Comparison of ENCODE assay signal across 14 mouse cellular contexts in genomic region chr13:99501393-99501792, GRCm38 (mm10). TPM values are rescaled to one million over a fixed set of nuclear protein-coding genes. Genes with fewer than 3 reads are reported as not detected.
DNase-seq lines count a peak whose midpoint lies in the region; ATAC-seq and TF ChIP-seq lines count a peak whose summit lies in the region.
"Had no signal": no experiment of that assay in that cellular context is flagged by ENCODE, and none has a peak within 500 bp of the region (broad histone marks: within the 10 kb centered on the region; RNA-seq: fewer than 3 reads in every experiment).

No protein-coding gene starts in this region.

- intact Hi-C loops in gastrocnemius, adult 2 months (cut with DNase I) = no loop called here

- H3K4me3 ChIP-seq in forebrain, embryonic 10.5 days = peak overlapping the region; percentile 7; the same call in 1 of the 2 replicates
- H3K4me3 ChIP-seq in hindbrain, embryonic 14.5 days (replicated peaks; ENCODE audit: low read length) = no peak overlapping the region
- H3K4me3 ChIP-seq in midbrain, postnatal 0 days (ENCODE audit: low read depth, low read length) = no peak overlapping the region
- H3K4me3 ChIP-seq in heart, embryonic 10.5 days = no peak overlapping the region
- H3K4me3 ChIP-seq in gastrocnemius, adult 2 months = no peak overlapping the region
- H3K4me3 ChIP-seq: heart, adult 2 months had no signal

- peak; percentile 30 to 65 for DNase-seq in lung, adult 18-20 months
- no peak for DNase-seq in lung, postnatal 25 days (ENCODE audit: low spot score)
- DNase-seq in forebrain, embryonic 10.5 days (ENCODE audit: extremely low spot score, low spot score) = peak; percentile 63
- DNase-seq in hindbrain, embryonic 14.5 days (ENCODE audit: low spot score) = no peak
- DNase-seq in midbrain, postnatal 0 days (ENCODE audit: low spot score) = no peak
- DNase-seq in heart, embryonic 10.5 days (ENCODE audit: low spot score) = no peak
- no peak for DNase-seq in gastrocnemius, adult 2 months
- no peak for DNase-seq in gastrocnemius, postnatal 10 days
- DNase-seq: adrenal gland, adult 2 months; heart, adult 2 months; kidney, postnatal 14 days; left cerebral cortex, postnatal 4 days; liver, postnatal 0 days had no signal

- H3K4me2 ChIP-seq in hindbrain, embryonic 14.5 days (replicated peaks) = peak overlapping the region; percentile 35
- H3K4me2 ChIP-seq in midbrain, postnatal 0 days (ENCODE audit: low read depth, low read length, poor library complexity, severe bottlenecking) = peak overlapping the region; percentile 6; the same call in 1 of the 2 replicates

- ATAC-seq in hindbrain, embryonic 14.5 days (ENCODE audit: low FRiP score) = no peak
- ATAC-seq in midbrain, postnatal 0 days (ENCODE audit: low FRiP score) = no peak
- ATAC-seq: liver, postnatal 0 days had no signal

- peak overlapping the region; percentile 32 for H3K9ac ChIP-seq in hindbrain, embryonic 14.5 days
- peak overlapping the region; percentile 24; the same call in 1 of the 2 replicates for H3K9ac ChIP-seq in midbrain, postnatal 0 days (replicated peaks; ENCODE audit: low read length, poor library complexity, severe bottlenecking)
- H3K9ac ChIP-seq: liver, postnatal 0 days had no signal

- no peak for TF ChIP-seq CTCF in midbrain, postnatal 0 days (IDR thresholded peaks at IDR 0.05)
- TF ChIP-seq CTCF in gastrocnemius, adult 2 months (IDR thresholded peaks at IDR 0.05) = no peak

- H3K9me3 ChIP-seq in forebrain, embryonic 10.5 days = no peaks in the 10 kb centered on the region
- no peaks in the 10 kb centered on the region for H3K9me3 ChIP-seq in hindbrain, embryonic 14.5 days (ENCODE audit: control insufficient read depth, low read length)
- H3K9me3 ChIP-seq in midbrain, postnatal 0 days (ENCODE audit: low read length) = no peaks in the 10 kb centered on the region
- H3K9me3 ChIP-seq in heart, embryonic 10.5 days = no peaks in the 10 kb centered on the region

- no peaks in the 10 kb centered on the region for H3K27me3 ChIP-seq in forebrain, embryonic 10.5 days (ENCODE audit: poor library complexity, severe bottlenecking)
- no peaks in the 10 kb centered on the region for H3K27me3 ChIP-seq in hindbrain, embryonic 14.5 days (ENCODE audit: control insufficient read depth, insufficient read depth, low read length)
- no peaks in the 10 kb centered on the region for H3K27me3 ChIP-seq in midbrain, postnatal 0 days (ENCODE audit: insufficient read depth, low read length)
- H3K27me3 ChIP-seq in heart, embryonic 10.5 days (ENCODE audit: insufficient read depth, poor library complexity, severe bottlenecking) = no peaks in the 10 kb centered on the region

- H3K27ac ChIP-seq in forebrain, embryonic 10.5 days = peak overlapping the region; percentile 85
- H3K27ac ChIP-seq in hindbrain, embryonic 14.5 days = peak overlapping the region; percentile 62
- 0 out of 2 replicates have a peak overlapping the region, but pooled peaks have one; percentile 57 for H3K27ac ChIP-seq in midbrain, postnatal 0 days (ENCODE audit: low read depth, low read length)
- no peak overlapping the region for H3K27ac ChIP-seq in heart, embryonic 10.5 days
- H3K27ac ChIP-seq in gastrocnemius, adult 2 months = no peak overlapping the region
- H3K27ac ChIP-seq: heart, adult 2 months had no signal

- H3K36me3 ChIP-seq in forebrain, embryonic 10.5 days (replicated peaks) = peaks cover 87% of the 10 kb centered on the region
- H3K36me3 ChIP-seq in hindbrain, embryonic 14.5 days (replicated peaks; ENCODE audit: control insufficient read depth, insufficient read depth) = peaks cover 77% of the 10 kb centered on the region
- peaks cover 15% of the 10 kb centered on the region for H3K36me3 ChIP-seq in midbrain, postnatal 0 days (ENCODE audit: insufficient read depth, low read length)
- peaks cover 21% of the 10 kb centered on the region for H3K36me3 ChIP-seq in heart, embryonic 10.5 days

- WGBS in forebrain, embryonic 10.5 days = 36% methylated on average over 7 of the region's 7 CpGs
- WGBS in hindbrain, embryonic 14.5 days = 13% methylated on average over 7 of the region's 7 CpGs
- WGBS in midbrain, postnatal 0 days = 26% methylated on average over 7 of the region's 7 CpGs
- 73% methylated on average over 7 of the region's 7 CpGs for WGBS in heart, embryonic 10.5 days

- peaks cover 54% of the 10 kb centered on the region for H3K4me1 ChIP-seq in forebrain, embryonic 10.5 days
- H3K4me1 ChIP-seq in hindbrain, embryonic 14.5 days (replicated peaks; ENCODE audit: control insufficient read depth, insufficient read depth, low read length) = peaks cover 64% of the 10 kb centered on the region
- H3K4me1 ChIP-seq in midbrain, postnatal 0 days (ENCODE audit: insufficient read depth, low read length) = peaks cover 8% of the 10 kb centered on the region
- H3K4me1 ChIP-seq in heart, embryonic 10.5 days = peaks cover 23% of the 10 kb centered on the region

RNA-seq across cellular contexts. Expression of gene Map1b, which starts 14.9 kb away (rescaled TPM):
- 403 and 460 TPM in 2 replicates for polyA plus RNA-seq in forebrain, embryonic 10.5 days (2016; fragmentation: Nextera tagmentation; extraction: Ambion mirVana)
- polyA plus RNA-seq in hindbrain, embryonic 14.5 days (2014; fragmentation: Nextera tagmentation; extraction: Ambion mirVana) = 2,185 and 2,283 TPM in 2 replicates
- 913 and 940 TPM in 2 replicates for total RNA-seq in midbrain, postnatal 0 days (2014; rRNA removed)
- polyA plus RNA-seq in midbrain, postnatal 0 days (2015; fragmentation: Nextera tagmentation; extraction: Ambion mirVana) = 1,865 and 2,125 TPM in 2 replicates
- polyA plus RNA-seq in heart, embryonic 10.5 days (2016; fragmentation: Nextera tagmentation; extraction: Ambion mirVana) = 164 and 186 TPM in 2 replicates
- total RNA-seq in gastrocnemius, adult 2 months (2021) = 10 to 100 TPM in 1 of 2 experiments, 1 to 10 TPM in 1; 7.7 to 13.8 TPM
- 10 to 100 TPM; 30.9 to 37.7 TPM for total RNA-seq in gastrocnemius, postnatal 10 days (2021)
- total RNA-seq: MEL had no signal

Comparison
In these comparisons a context has a peak if more than half of its experiments do, and no peak if none do; other contexts are left out.
1. DNase-seq: peak in lung, adult 18-20 months (2 of 2) and forebrain, embryonic 10.5 days (single experiment); none in lung, postnatal 25 days (single experiment), hindbrain, embryonic 14.5 days (single experiment), midbrain, postnatal 0 days (single experiment), heart, embryonic 10.5 days (single experiment), gastrocnemius, adult 2 months (single experiment) and gastrocnemius, postnatal 10 days (single experiment).
2. H3K27ac ChIP-seq: peak in forebrain, embryonic 10.5 days (single experiment), hindbrain, embryonic 14.5 days (single experiment) and midbrain, postnatal 0 days (single experiment); none in heart, embryonic 10.5 days (single experiment) and gastrocnemius, adult 2 months (single experiment).